Mouse (Mus musculus) lung, adult 2 months (tissue): ENCODE data around the gene Gm11559.

Experiments used
- CTCF ChIP-seq: fragments of 200-500 bp; IDR thresholded peaks from 2 replicates; pipeline ENCODE4 v1.5.1; 2011; ENCODE audit warnings: mild to moderate bottlenecking, low read length, control low read depth; ENCODE audit not compliant: insufficient read depth
- POLR2A ChIP-seq: fragments of 200-500 bp; IDR thresholded peaks from 2 replicates; pipeline ENCODE4 v1.6.1; 2011; ENCODE audit warnings: low read depth, mild to moderate bottlenecking, control low read depth, low read length, borderline replicate concordance; ENCODE audit errors: extremely low read depth

GRCm38 (mm10) chr11:99858761-99859160 lies 5.5 kb upstream of the Gm11559 start:
- TF ChIP-seq CTCF (no peak), POLR2A (no peak)
